Mouse (Mus musculus): Measurements from ENCODE around the gene Mal. TPM values are rescaled to one million over a fixed set of nuclear protein-coding genes. Genes with fewer than 3 reads are reported as not detected.
A peak's percentile ranks its signal among the peaks of the same experiment; 100 is the strongest.

Gene Mal
- not detected in 2 replicates for polyA plus RNA-seq (2012; ENCODE audit: insufficient read depth, low replicate concordance)

- Histone ChIP-seq H3K4me3 (replicated peaks) (peak within 1 kb of the TSS; percentile 74), H3K4me1 (peaks cover 7% of the 10 kb centered on the region), H3K9me3 (peaks cover under 1% of the 10 kb centered on the region; the same call in 1 of the 2 replicates), H3K27me3 (replicated peaks) (peaks cover 93% of the 10 kb centered on the region), H3K36me3 (replicated peaks; ENCODE audit: low read length) (no peaks in the 10 kb centered on the region)
- no peak for TF ChIP-seq GATA1 (IDR thresholded peaks at IDR 0.05; ENCODE audit: borderline replicate concordance, low read length)
- no peak for TF ChIP-seq FLI1 (IDR thresholded peaks at IDR 0.05; ENCODE audit: low read length)
Observed at GRCm38 (mm10) chr2:127656086-127656720, at the start of gene Mal. Gene Mal, minus strand, starts transcription at chr2:127656695.

GRCm38 (mm10) chr2:127705267-127705666 lies 48.8 kb upstream of the Mal start:
- TF ChIP-seq GATA1 (IDR thresholded peaks at IDR 0.05; ENCODE audit: borderline replicate concordance, low read length) (no peak), FLI1 (IDR thresholded peaks at IDR 0.05; ENCODE audit: low read length) (no peak)
- no peaks in the 10 kb centered on the region for H3K4me1 ChIP-seq
- H3K27me3 ChIP-seq (replicated peaks), result peaks cover 34% of the 10 kb centered on the region
- no peak overlapping the region for H3K4me3 ChIP-seq (replicated peaks)
- H3K9me3 ChIP-seq, result no peaks in the 10 kb centered on the region
- no peaks in the 10 kb centered on the region for H3K36me3 ChIP-seq (replicated peaks; ENCODE audit: low read length)

- Histone ChIP-seq H3K4me3 (replicated peaks) (no peak overlapping the region), H3K27me3 (replicated peaks) (peaks cover 24% of the 10 kb centered on the region)
- no peak for TF ChIP-seq FLI1 (IDR thresholded peaks at IDR 0.05; ENCODE audit: low read length)
- TF ChIP-seq GATA1 (IDR thresholded peaks at IDR 0.05; ENCODE audit: borderline replicate concordance, low read length), result no peak
Observed at GRCm38 (mm10) chr2:127689239-127689638, 32.7 kb upstream of the Mal start.

GRCm38 (mm10) chr2:127683687-127684331 lies 27.3 kb upstream of the Mal start:
- H3K9me3 ChIP-seq, result peaks cover 11% of the 10 kb centered on the region
- TF ChIP-seq GATA1 (IDR thresholded peaks at IDR 0.05; ENCODE audit: borderline replicate concordance, low read length), result no peak
- no peak for TF ChIP-seq FLI1 (IDR thresholded peaks at IDR 0.05; ENCODE audit: low read length)
- H3K4me3 ChIP-seq (replicated peaks), result no peak overlapping the region
- H3K4me1 ChIP-seq, result no peaks in the 10 kb centered on the region
- no peaks in the 10 kb centered on the region for H3K36me3 ChIP-seq (replicated peaks; ENCODE audit: low read length)
- peaks cover 33% of the 10 kb centered on the region for H3K27me3 ChIP-seq (replicated peaks)

More at GRCm38 (mm10) chr2:127689239-127689638, 32.7 kb upstream of the Mal start:
- no peaks in the 10 kb centered on the region for H3K4me1 ChIP-seq
- peaks cover 8% of the 10 kb centered on the region; the same call in 1 of the 2 replicates for H3K9me3 ChIP-seq
- no peaks in the 10 kb centered on the region for H3K36me3 ChIP-seq (replicated peaks; ENCODE audit: low read length)

- no peaks in the 10 kb centered on the region for H3K36me3 ChIP-seq (replicated peaks; ENCODE audit: low read length)
- H3K27me3 ChIP-seq (replicated peaks), result peaks cover 24% of the 10 kb centered on the region
- no peak for TF ChIP-seq FLI1 (IDR thresholded peaks at IDR 0.05; ENCODE audit: low read length)
- TF ChIP-seq GATA1 (IDR thresholded peaks at IDR 0.05; ENCODE audit: borderline replicate concordance, low read length), result no peak
- no peaks in the 10 kb centered on the region for H3K9me3 ChIP-seq
- no peaks in the 10 kb centered on the region for H3K4me1 ChIP-seq
- no peak overlapping the region for H3K4me3 ChIP-seq (replicated peaks)
Observed at GRCm38 (mm10) chr2:127667843-127668506, 11.5 kb upstream of the Mal start.

GRCm38 (mm10) chr2:127667015-127667414 lies 10.5 kb upstream of the Mal start:
- H3K27me3 ChIP-seq (replicated peaks), result peaks cover 25% of the 10 kb centered on the region
- H3K4me3 ChIP-seq (replicated peaks), result peak overlapping the region; percentile 53
- H3K9me3 ChIP-seq, result no peaks in the 10 kb centered on the region
- H3K4me1 ChIP-seq, result no peaks in the 10 kb centered on the region
- TF ChIP-seq FLI1 (IDR thresholded peaks at IDR 0.05; ENCODE audit: low read length), result no peak
- no peak for TF ChIP-seq GATA1 (IDR thresholded peaks at IDR 0.05; ENCODE audit: borderline replicate concordance, low read length)
- no peaks in the 10 kb centered on the region for H3K36me3 ChIP-seq (replicated peaks; ENCODE audit: low read length)

- Histone ChIP-seq H3K9me3 (peaks cover 6% of the 10 kb centered on the region), H3K36me3 (replicated peaks; ENCODE audit: low read length) (no peaks in the 10 kb centered on the region), H3K4me1 (no peaks in the 10 kb centered on the region), H3K27me3 (replicated peaks) (peaks cover 48% of the 10 kb centered on the region), H3K4me3 (replicated peaks) (no peak overlapping the region)
- no peak for TF ChIP-seq FLI1 (IDR thresholded peaks at IDR 0.05; ENCODE audit: low read length)
- no peak for TF ChIP-seq GATA1 (IDR thresholded peaks at IDR 0.05; ENCODE audit: borderline replicate concordance, low read length)
Observed at GRCm38 (mm10) chr2:127662708-127663107, 6.2 kb upstream of the Mal start.

GRCm38 (mm10) chr2:127655419-127655818 lies 1.1 kb downstream of the Mal start:
- Histone ChIP-seq H3K4me1 (peaks cover 7% of the 10 kb centered on the region), H3K27me3 (replicated peaks) (peaks cover 91% of the 10 kb centered on the region), H3K4me3 (replicated peaks) (no peak overlapping the region), H3K36me3 (replicated peaks; ENCODE audit: low read length) (no peaks in the 10 kb centered on the region), H3K9me3 (no peaks in the 10 kb centered on the region)
- TF ChIP-seq GATA1 (IDR thresholded peaks at IDR 0.05; ENCODE audit: borderline replicate concordance, low read length), result no peak
- no peak for TF ChIP-seq FLI1 (IDR thresholded peaks at IDR 0.05; ENCODE audit: low read length)

- peaks cover 90% of the 10 kb centered on the region for H3K27me3 ChIP-seq (replicated peaks)
Observed at GRCm38 (mm10) chr2:127654786-127655185, 1.7 kb downstream of the Mal start.

GRCm38 (mm10) chr2:127652805-127653204 lies 3.7 kb downstream of the Mal start:
- H3K27me3 ChIP-seq (replicated peaks), result peaks cover 91% of the 10 kb centered on the region

More at GRCm38 (mm10) chr2:127654786-127655185, 1.7 kb downstream of the Mal start:
- Histone ChIP-seq H3K4me1 (peaks cover 7% of the 10 kb centered on the region), H3K4me3 (replicated peaks) (no peak overlapping the region), H3K36me3 (replicated peaks; ENCODE audit: low read length) (no peaks in the 10 kb centered on the region), H3K9me3 (no peaks in the 10 kb centered on the region)
- TF ChIP-seq FLI1 (IDR thresholded peaks at IDR 0.05; ENCODE audit: low read length) (no peak), GATA1 (IDR thresholded peaks at IDR 0.05; ENCODE audit: borderline replicate concordance, low read length) (no peak)

More at GRCm38 (mm10) chr2:127652805-127653204, 3.7 kb downstream of the Mal start:
- no peaks in the 10 kb centered on the region for H3K9me3 ChIP-seq
- no peak overlapping the region for H3K4me3 ChIP-seq (replicated peaks)
- no peak for TF ChIP-seq GATA1 (IDR thresholded peaks at IDR 0.05; ENCODE audit: borderline replicate concordance, low read length)
- TF ChIP-seq FLI1 (IDR thresholded peaks at IDR 0.05; ENCODE audit: low read length), result no peak
- peaks cover 7% of the 10 kb centered on the region for H3K4me1 ChIP-seq
- H3K36me3 ChIP-seq (replicated peaks; ENCODE audit: low read length), result no peaks in the 10 kb centered on the region
